Mouse (Mus musculus): ENCODE data around the gene Smok2a.
"Not testable (repeated sequence)": the region's sequence is repeated elsewhere in the genome, so short reads cannot be mapped to it uniquely, and the experiment has no call there.

DNA sequence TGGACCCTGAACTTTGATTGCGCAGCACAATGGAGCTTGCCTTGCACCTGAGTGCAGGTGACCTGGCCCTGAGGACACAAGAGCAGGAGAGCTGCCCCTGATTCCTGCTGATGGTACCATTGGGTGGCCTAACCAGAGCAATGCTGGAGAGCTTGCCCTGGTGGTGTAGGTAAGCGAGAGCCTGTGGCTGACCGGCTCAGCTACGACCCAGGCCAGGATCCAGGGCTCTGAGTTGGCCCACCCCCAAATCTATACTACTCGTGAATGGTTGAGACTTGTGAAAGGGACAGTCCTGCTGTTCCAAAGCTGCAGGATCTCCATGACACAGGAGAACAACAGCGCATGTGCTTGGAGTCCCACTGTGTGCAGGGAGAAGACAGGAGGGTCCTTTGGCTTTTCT is 34.4 kb upstream of the Smok2a start:
- not testable (repeated sequence) for TF ChIP-seq CTCF (IDR thresholded peaks at IDR 0.05; ENCODE audit: low read depth, low read length); POLR2A (IDR thresholded peaks at IDR 0.05; ENCODE audit: extremely low read depth, insufficient read depth, low read length)
